Mouse (Mus musculus) lung, postnatal 0 days (tissue): Measurements from ENCODE around the gene Depdc1b.

ENCODE experiments used
- CTCF ChIP-seq: IDR thresholded peaks from 2 replicates; pipeline ENCODE4 v1.5.1; 2016; ENCODE audit warnings: antibody characterized with exemption, mild to moderate bottlenecking
- EP300 ChIP-seq: IDR thresholded peaks from 2 replicates; pipeline ENCODE4 v1.6.1; 2016; ENCODE audit warnings: antibody characterized with exemption, mild to moderate bottlenecking, control low read depth

- no peak for TF ChIP-seq EP300
- TF ChIP-seq CTCF, result no peak
Measured at GRCm38 (mm10) chr13:108345756-108346155, 29.6 kb downstream of the Depdc1b start.
